Mouse (Mus musculus) hindbrain, embryonic 15.5 days (tissue): ENCODE data around the gene Zc3hav1l. TPM values are rescaled to one million over a fixed set of nuclear protein-coding genes. Genes with fewer than 3 reads are reported as not detected.

Source experiments
- ATAC-seq: fragments of 200-750 bp; cut with Nextera tagmentation; 2 replicates; pipeline ENCODE4 v1.8.0; 2017; ENCODE audit warnings: low read depth, moderate number of reproducible peaks, moderate TSS enrichment; ENCODE audit not compliant: low FRiP score
- H3K27ac ChIP-seq: fragments of 300-500 bp; sonication (generic); replicated peaks from 2 replicates; pipeline ENCODE4 v1.5.1; 2015; ENCODE audit warnings: mild to moderate bottlenecking, inconsistent platforms
- H3K27me3 ChIP-seq: fragments of 300-500 bp; sonication (generic); 2 replicates; pipeline ENCODE4 v1.6.1; 2015; ENCODE audit warnings: control low read depth, inconsistent platforms
- H3K36me3 ChIP-seq: fragments of 300-500 bp; sonication (generic); 2 replicates; pipeline ENCODE4 v1.6.1; 2015; ENCODE audit warnings: control low read depth, inconsistent platforms
- H3K4me1 ChIP-seq: fragments of 300-500 bp; sonication (generic); replicated peaks from 2 replicates; pipeline ENCODE4 v1.6.1; 2015; ENCODE audit warnings: control low read depth, inconsistent platforms
- H3K4me2 ChIP-seq: fragments of 300-500 bp; sonication (generic); 2 replicates; pipeline ENCODE4 v1.6.1; 2015; ENCODE audit warnings: moderate library complexity, mild to moderate bottlenecking, inconsistent platforms
- H3K4me3 ChIP-seq: fragments of 300-500 bp; sonication (generic); 2 replicates; pipeline ENCODE4 v1.5.1; 2015; ENCODE audit warnings: mild to moderate bottlenecking, inconsistent platforms
- H3K9ac ChIP-seq: fragments of 300-500 bp; sonication (generic); 2 replicates; pipeline ENCODE4 v1.6.1; 2015; ENCODE audit warnings: inconsistent platforms
- H3K9me3 ChIP-seq: fragments of 300-500 bp; sonication (generic); 2 replicates; pipeline ENCODE4 v1.6.1; 2016; ENCODE audit warnings: control low read depth, inconsistent platforms
- WGBS: fragments of 180-500 bp; shearing (Covaris S2); methylation state at CpG from one replicate; pipeline ENCODE4 v1.1.7; 2015; 5-methylcytosine and 5-hydroxymethylcytosine counted together
- polyA plus RNA-seq: library from polyadenylated mRNA; unstranded; fragments of >200 nt; fragmentation: Nextera tagmentation; extraction: Ambion mirVana; gene quantifications from 2 replicates; pipeline ENCODE4 v1.2.1, GENCODE M21; 2015

The Zc3hav1l gene
- polyA plus RNA-seq, 1 experiment from 2014 or later, result 7.4 TPM

- Histone ChIP-seq H3K36me3 (no peaks in the 10 kb centered on the region), H3K4me2 (no peak overlapping the region), H3K4me1 (no peaks in the 10 kb centered on the region), H3K4me3 (no peak overlapping the region), H3K9me3 (no peaks in the 10 kb centered on the region), H3K27me3 (no peaks in the 10 kb centered on the region), H3K27ac (no peak overlapping the region), H3K9ac (no peak overlapping the region)
- WGBS, result 94% methylated on average over 9 of the region's 9 CpGs
- no peak for ATAC-seq
Observed at GRCm38 (mm10) chr6:38320621-38321020, 21.6 kb upstream of the Zc3hav1l start.

GRCm38 (mm10) chr6:38316050-38316449, 17.0 kb upstream of the Zc3hav1l start:
- no peak for ATAC-seq
- H3K27ac ChIP-seq, result no peak overlapping the region
- H3K4me2 ChIP-seq, result no peak overlapping the region
- H3K4me1 ChIP-seq, result no peaks in the 10 kb centered on the region
- H3K36me3 ChIP-seq, result no peaks in the 10 kb centered on the region
- H3K9ac ChIP-seq, result no peak overlapping the region
- no peaks in the 10 kb centered on the region for H3K27me3 ChIP-seq
- 90% methylated on average over 4 of the region's 4 CpGs for WGBS
- H3K4me3 ChIP-seq, result no peak overlapping the region
- H3K9me3 ChIP-seq, result no peaks in the 10 kb centered on the region

- no peak overlapping the region for H3K27ac ChIP-seq
- H3K36me3 ChIP-seq, result no peaks in the 10 kb centered on the region
- H3K4me3 ChIP-seq, result no peak overlapping the region
- no peak for ATAC-seq
- H3K27me3 ChIP-seq, result no peaks in the 10 kb centered on the region
- H3K9me3 ChIP-seq, result no peaks in the 10 kb centered on the region
- no peak overlapping the region for H3K9ac ChIP-seq
- H3K4me1 ChIP-seq, result no peaks in the 10 kb centered on the region
- H3K4me2 ChIP-seq, result no peak overlapping the region
Observed at GRCm38 (mm10) chr6:38309741-38310140, 10.7 kb upstream of the Zc3hav1l start.

GRCm38 (mm10) chr6:38304981-38305380, 5.9 kb upstream of the Zc3hav1l start:
- Histone ChIP-seq H3K4me1 (peaks cover under 1% of the 10 kb centered on the region; the same call in 1 of the 2 replicates), H3K4me3 (no peak overlapping the region), H3K36me3 (no peaks in the 10 kb centered on the region), H3K4me2 (no peak overlapping the region), H3K9me3 (no peaks in the 10 kb centered on the region), H3K27ac (no peak overlapping the region), H3K27me3 (no peaks in the 10 kb centered on the region), H3K9ac (no peak overlapping the region)
- WGBS, result 79% methylated on average over 3 of the region's 3 CpGs
- ATAC-seq, result no peak

- WGBS, result under 1% methylated on average over 10 of the region's 10 CpGs
- Histone ChIP-seq H3K4me2 (peak overlapping the region; percentile 55), H3K9me3 (no peaks in the 10 kb centered on the region), H3K4me3 (peak overlapping the region; percentile 71), H3K4me1 (peaks cover 16% of the 10 kb centered on the region), H3K27me3 (no peaks in the 10 kb centered on the region), H3K9ac (peak overlapping the region; percentile 83), H3K27ac (peak overlapping the region; percentile 93), H3K36me3 (peaks cover 14% of the 10 kb centered on the region)
- ATAC-seq, result 0 out of 2 replicates have a peak, but pooled peaks have one; percentile 27
Observed at GRCm38 (mm10) chr6:38298246-38298635, 818 bp downstream of the Zc3hav1l start.

- Histone ChIP-seq H3K27ac (peak overlapping the region; percentile 93), H3K4me3 (peak overlapping the region; percentile 71), H3K27me3 (no peaks in the 10 kb centered on the region), H3K9me3 (no peaks in the 10 kb centered on the region), H3K36me3 (peaks cover 16% of the 10 kb centered on the region), H3K9ac (peak overlapping the region; percentile 83), H3K4me2 (peak overlapping the region; percentile 55), H3K4me1 (peaks cover 16% of the 10 kb centered on the region)
- no peak for ATAC-seq
- 43% methylated on average over 12 of the region's 12 CpGs for WGBS
Observed at GRCm38 (mm10) chr6:38297580-38298245, 1.3 kb downstream of the Zc3hav1l start.

- 59% methylated on average over 3 of the region's 3 CpGs for WGBS
- H3K36me3 ChIP-seq, result peaks cover 29% of the 10 kb centered on the region
- H3K27ac ChIP-seq, result no peak overlapping the region
- no peaks in the 10 kb centered on the region for H3K9me3 ChIP-seq
- H3K4me1 ChIP-seq, result peaks cover 7% of the 10 kb centered on the region
- no peak overlapping the region for H3K4me2 ChIP-seq
- no peak for ATAC-seq
- H3K9ac ChIP-seq, result no peak overlapping the region
- no peak overlapping the region for H3K4me3 ChIP-seq
- no peaks in the 10 kb centered on the region for H3K27me3 ChIP-seq
Observed at GRCm38 (mm10) chr6:38293708-38294107, 5.4 kb downstream of the Zc3hav1l start.

GRCm38 (mm10) chr6:38292871-38293646, 6.0 kb downstream of the Zc3hav1l start:
- Histone ChIP-seq H3K4me2 (no peak overlapping the region), H3K9ac (no peak overlapping the region), H3K9me3 (no peaks in the 10 kb centered on the region), H3K27me3 (no peaks in the 10 kb centered on the region), H3K4me3 (no peak overlapping the region), H3K4me1 (peaks cover 5% of the 10 kb centered on the region), H3K36me3 (peaks cover 29% of the 10 kb centered on the region), H3K27ac (no peak overlapping the region)
- no peak for ATAC-seq
- WGBS, result 51% methylated on average over 11 of the region's 11 CpGs

- no peak for ATAC-seq
- 98% methylated on average over 19 of the region's 19 CpGs for WGBS
- H3K4me1 ChIP-seq, result no peaks in the 10 kb centered on the region
- no peak overlapping the region for H3K27ac ChIP-seq
- peaks cover 36% of the 10 kb centered on the region for H3K36me3 ChIP-seq
- no peak overlapping the region for H3K9ac ChIP-seq
- no peak overlapping the region for H3K4me3 ChIP-seq
- H3K27me3 ChIP-seq, result no peaks in the 10 kb centered on the region
- H3K9me3 ChIP-seq, result no peaks in the 10 kb centered on the region
- no peak overlapping the region for H3K4me2 ChIP-seq
Observed at GRCm38 (mm10) chr6:38284422-38284821, 14.6 kb downstream of the Zc3hav1l start.

GRCm38 (mm10) chr6:38264466-38264865, 34.6 kb downstream of the Zc3hav1l start:
- ATAC-seq, result no peak
- Histone ChIP-seq H3K9ac (no peak overlapping the region), H3K4me3 (no peak overlapping the region), H3K36me3 (no peaks in the 10 kb centered on the region), H3K4me2 (no peak overlapping the region), H3K27ac (no peak overlapping the region), H3K9me3 (no peaks in the 10 kb centered on the region), H3K4me1 (no peaks in the 10 kb centered on the region), H3K27me3 (no peaks in the 10 kb centered on the region)
- WGBS, result 70% methylated on average over 7 of the region's 7 CpGs

- no peak overlapping the region for H3K4me3 ChIP-seq
- H3K4me2 ChIP-seq, result no peak overlapping the region
- H3K36me3 ChIP-seq, result no peaks in the 10 kb centered on the region
- 77% methylated on average over 5 of the region's 5 CpGs for WGBS
- H3K4me1 ChIP-seq, result no peaks in the 10 kb centered on the region
- H3K9ac ChIP-seq, result no peak overlapping the region
- H3K27me3 ChIP-seq, result no peaks in the 10 kb centered on the region
- no peaks in the 10 kb centered on the region for H3K9me3 ChIP-seq
- H3K27ac ChIP-seq, result no peak overlapping the region
- no peak for ATAC-seq
Observed at GRCm38 (mm10) chr6:38263393-38264159, 35.5 kb downstream of the Zc3hav1l start.

GRCm38 (mm10) chr6:38261877-38262276, 37.2 kb downstream of the Zc3hav1l start:
- 74% methylated on average over 4 of the region's 4 CpGs for WGBS
- no peak overlapping the region for H3K9ac ChIP-seq
- no peaks in the 10 kb centered on the region for H3K9me3 ChIP-seq
- no peak for ATAC-seq
- H3K36me3 ChIP-seq, result no peaks in the 10 kb centered on the region
- no peaks in the 10 kb centered on the region for H3K27me3 ChIP-seq
- no peak overlapping the region for H3K27ac ChIP-seq
- H3K4me2 ChIP-seq, result no peak overlapping the region
- no peak overlapping the region for H3K4me3 ChIP-seq
- no peaks in the 10 kb centered on the region for H3K4me1 ChIP-seq
